Mouse (Mus musculus) layer of hippocampus, postnatal 10 days (tissue): Measurements from ENCODE around the gene Trmt44. TPM values are rescaled to one million over a fixed set of nuclear protein-coding genes. Genes with fewer than 3 reads are reported as not detected.

ENCODE experiments used
- DNase-seq, 2 experiments: peaks; one replicate each; pipeline ENCODE4 v3.0.0; 2021; ENCODE audit warnings: low spot score in 2 of 2
- long read RNA-seq: library from polyadenylated mRNA; stranded (forward); transcript quantifications from one replicate; pipeline ENCODE4 v2.0.0, GENCODE M21; 2023
- total RNA-seq, 2 experiments: library from RNA; stranded (reverse); gene quantifications; 2 replicates each; pipeline ENCODE4 v1.2.3; 2021

Trmt44 gene
- 1 to 10 TPM; 8.3 to 9.5 TPM for total RNA-seq
- long read RNA-seq, partial matches to known transcripts: 0 of 1 reads
- long read RNA-seq, other reads (novel, unspliced or antisense): 0 of 1 reads

DNA sequence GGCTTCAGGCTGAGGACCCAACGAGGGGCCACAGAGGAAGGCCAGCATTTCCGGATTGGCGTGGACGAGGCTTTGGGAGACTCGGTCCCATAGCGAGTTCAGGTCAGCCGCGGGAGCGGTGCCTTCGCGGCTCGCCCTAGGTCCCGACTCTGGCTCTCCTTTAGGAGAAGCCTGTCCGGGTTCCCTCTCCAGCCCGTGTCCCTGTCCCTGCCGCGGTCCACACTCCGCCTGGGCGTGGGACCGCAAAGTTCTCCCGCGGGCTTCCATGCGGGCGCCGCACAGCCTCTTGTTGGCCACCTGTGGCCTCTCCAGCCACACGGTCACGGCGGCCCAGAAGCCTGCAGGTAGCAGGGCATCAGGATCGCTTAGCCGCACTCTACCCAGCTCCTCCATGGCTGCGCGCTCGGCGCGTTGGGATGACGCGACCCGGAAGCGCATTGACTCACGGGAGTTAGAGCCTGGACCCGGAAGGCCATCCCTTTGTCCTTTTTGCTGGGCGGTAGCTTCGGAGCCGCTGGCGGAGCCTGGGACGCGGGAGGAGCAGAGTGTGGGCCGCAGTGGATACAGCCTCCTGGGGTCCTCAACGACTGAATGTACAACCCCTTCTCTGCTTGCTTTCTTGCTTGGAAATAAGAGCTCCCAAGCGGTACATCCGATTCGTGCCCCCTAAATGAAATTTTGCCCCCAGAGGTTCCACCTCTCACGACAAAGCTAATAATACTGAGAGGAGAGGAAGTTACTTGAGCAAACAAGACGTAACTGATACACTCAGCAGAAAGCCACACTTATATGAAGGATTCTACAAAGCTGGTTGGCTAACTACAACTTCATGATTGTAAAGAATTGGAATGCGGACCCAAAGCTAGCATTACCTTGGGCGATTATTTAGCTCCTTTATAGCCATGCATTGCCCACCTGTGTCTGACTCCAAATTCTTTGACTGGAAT, at the start of gene Trmt44:
Gene Trmt44 (minus strand): TSS at position 418 of the 947 bp plus-strand sequence.
- DNase-seq: peak; percentile 88 to 91

DNA sequence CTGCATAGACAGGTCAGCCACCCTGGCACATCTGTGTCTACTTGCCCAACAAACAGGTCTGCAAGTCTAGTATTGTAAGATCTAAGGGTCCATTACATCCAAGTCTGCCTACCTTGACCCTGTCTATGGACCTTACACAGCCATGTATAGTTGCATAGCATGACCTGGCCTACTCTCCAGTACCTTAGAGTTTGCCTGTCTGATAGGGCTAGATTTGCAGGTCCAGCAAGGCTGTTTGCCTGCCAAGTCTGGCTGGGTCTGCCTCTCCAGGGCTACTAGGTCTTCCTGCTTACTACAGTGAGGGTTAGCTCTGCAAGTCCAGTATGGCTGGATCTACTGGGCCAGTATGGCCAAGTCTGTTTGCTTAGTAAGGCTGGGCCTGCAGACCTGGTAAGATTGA, 49.0 kb upstream of the Trmt44 start:
- no peak for DNase-seq

DNA sequence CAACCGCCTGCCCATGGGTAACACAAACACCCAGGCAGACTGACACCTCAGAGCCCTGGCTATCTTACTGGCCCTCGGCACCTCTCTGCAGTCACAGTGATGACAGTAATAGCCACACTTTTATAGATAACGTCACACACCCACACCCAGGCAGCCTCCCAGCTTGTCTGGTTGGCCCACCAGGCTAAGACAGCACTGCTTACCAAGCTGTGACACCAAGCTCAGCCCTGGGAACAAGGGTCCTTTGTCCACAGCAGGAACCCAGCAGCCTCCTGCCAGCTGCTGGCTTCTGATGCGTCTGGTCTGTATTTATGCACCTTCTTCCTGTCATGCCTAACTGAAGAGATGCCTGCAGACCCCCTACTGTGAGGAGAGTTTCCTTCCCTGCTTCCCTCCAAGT, 46.2 kb upstream of the Trmt44 start:
- no peak for DNase-seq

DNA sequence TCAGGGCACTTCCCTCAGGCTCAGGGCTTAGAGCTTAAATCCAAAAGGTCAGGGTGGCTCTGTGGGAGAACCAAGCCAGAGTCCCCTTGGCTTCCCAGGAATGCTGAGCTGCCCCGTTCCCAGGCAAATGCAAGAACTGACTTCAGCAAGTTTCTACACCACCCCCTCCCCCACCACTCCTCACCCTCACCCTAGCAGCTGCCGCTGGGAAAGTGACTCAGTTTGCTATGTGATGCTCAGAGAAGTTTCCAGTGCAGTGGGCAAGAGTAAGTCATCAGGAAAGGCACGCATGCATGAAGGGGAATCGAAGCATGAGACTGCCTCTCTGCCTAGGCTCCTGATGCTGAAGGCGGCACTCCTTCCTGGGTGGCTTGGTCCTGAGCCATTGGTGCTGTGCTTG, 42.1 kb upstream of the Trmt44 start:
- no peak for DNase-seq

DNA sequence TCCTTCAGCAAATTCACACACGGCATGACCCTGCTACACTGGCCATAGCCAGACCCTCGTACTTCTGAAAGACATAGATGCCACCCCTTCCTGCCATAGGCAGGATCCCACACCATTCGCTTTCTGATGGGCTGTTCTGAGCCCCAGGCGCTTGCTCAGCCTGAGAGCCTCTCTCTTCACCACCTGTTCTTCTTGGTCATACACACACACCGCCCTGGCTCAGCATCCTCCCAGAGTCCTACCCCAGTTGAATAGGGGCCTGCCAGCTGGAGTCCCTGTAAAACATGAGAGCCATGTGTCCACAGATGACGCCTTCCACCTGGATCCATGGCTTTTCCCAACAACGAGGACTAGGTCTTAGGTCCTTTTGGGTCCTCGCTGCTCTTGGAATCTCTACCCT, 37.9 kb upstream of the Trmt44 start:
- no peak for DNase-seq

DNA sequence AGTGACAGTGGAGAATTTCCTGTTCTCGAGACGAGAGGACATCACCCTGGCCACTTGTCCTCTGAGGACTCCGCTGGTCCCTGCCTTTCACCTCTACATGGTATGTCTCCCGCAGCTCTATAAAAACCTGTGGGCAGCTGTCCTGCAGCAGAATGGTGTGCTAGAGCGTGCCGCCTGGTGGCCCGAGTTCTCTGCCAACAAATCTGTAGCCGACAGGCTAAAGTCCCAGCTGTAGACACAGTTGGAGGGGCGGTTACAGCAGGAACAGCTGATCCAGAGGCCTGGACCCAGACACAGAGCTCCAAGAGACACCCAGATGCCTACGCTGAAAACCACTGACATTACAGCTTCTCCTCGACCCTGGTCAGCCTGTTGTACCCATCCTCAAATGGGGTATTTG, 37.0 kb upstream of the Trmt44 start:
- peak; percentile 49 to 50 for DNase-seq

DNA sequence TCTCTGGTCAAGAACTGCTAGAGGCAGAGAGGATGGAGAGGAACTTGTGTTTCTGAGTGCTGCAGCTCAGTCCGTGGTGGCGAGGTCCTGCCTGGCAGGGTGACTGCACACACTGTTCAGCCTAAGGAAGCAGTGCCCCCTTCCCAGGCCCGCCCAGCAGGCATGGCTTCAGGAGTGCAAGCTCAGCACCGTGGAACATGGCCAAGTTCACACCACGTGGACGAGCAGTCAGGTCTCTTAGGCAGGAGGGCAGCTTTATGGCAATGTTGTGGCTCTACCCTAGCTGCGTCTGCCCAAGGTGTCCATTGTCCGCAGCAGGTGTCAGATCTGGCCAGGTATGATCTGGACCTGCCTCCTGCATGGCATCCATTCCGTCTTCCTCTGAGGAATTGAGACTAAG, 36.3 kb upstream of the Trmt44 start:
- DNase-seq: no peak

DNA sequence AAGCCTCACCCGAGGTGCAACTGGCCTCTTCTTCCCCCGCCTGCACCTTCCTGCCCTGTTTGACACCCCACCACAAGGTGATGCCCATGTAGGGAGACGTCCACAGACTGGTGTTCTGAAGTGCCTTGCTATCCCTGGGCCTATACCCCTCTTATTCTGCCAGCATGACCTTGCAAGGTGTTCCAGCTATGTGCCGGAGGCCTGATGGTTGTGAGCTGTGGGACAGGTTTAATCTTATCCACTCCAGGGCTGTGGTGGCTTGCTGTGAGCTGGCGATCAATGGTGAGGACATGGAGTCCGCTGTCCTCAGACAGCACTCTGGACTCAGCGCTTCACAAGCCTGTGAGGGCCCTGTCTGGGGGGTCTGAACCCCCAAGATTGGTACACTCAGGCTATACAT, 35.5 kb upstream of the Trmt44 start:
- DNase-seq: no peak

DNA sequence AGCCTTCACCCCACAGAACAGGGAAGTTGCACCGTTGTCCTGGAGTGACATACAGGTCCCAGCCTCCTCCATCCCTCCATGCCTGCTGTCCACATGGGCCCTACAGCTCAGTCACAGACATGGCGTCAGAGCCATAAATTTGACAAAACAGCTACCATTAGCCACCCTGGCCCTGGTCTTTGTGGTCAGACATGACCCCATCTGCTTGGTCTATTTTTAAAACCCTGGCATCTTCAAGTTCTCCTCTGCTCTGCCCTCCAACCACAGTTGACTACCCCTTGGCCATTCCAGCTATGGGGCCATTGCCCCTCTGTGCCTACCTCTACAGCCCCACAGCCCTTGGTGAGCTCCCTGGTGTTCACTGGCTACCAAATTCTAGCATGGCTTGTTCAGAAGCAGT, 35.1 kb upstream of the Trmt44 start:
- DNase-seq: no peak

DNA sequence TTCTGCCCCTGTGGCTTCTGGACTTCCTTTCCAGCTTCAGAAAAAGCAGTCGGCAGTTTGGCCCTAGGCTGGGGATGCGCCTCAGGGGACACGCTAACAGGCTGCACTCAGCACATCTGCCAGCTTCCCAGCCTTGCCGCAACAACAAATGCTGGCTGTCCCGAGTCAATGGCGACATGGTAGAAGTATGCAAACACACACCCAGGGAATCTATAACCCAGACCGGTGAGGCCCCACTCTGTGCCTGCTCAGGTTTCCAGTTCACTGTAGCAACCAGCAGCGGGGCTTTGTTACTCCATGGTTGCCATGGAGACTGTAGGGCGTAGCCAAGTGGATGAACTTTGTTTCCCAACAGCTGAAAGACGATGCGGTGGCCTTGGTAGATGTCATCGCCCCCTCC, 34.5 kb upstream of the Trmt44 start:
- DNase-seq: peak in 1 of 2 experiments; percentile 42

DNA sequence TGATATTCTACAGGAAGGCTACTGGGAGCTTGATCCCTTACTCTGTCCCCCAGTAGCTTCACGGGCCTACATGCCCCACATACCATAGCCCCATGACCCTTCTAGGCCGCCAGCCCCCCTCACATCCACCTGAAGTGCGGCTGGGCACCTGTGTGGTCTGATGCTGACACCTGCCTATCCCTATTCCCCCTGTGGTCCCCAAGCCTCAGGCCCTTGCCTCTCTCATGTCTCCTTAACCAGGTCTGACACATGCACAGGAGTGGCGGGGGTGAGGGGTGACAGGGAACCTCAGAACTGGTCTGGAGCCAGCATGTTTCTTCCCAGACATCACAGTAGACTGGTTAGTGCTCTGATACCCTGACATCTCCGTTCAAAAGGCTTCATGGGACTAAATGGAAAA, 33.7 kb upstream of the Trmt44 start:
- DNase-seq: no peak

DNA sequence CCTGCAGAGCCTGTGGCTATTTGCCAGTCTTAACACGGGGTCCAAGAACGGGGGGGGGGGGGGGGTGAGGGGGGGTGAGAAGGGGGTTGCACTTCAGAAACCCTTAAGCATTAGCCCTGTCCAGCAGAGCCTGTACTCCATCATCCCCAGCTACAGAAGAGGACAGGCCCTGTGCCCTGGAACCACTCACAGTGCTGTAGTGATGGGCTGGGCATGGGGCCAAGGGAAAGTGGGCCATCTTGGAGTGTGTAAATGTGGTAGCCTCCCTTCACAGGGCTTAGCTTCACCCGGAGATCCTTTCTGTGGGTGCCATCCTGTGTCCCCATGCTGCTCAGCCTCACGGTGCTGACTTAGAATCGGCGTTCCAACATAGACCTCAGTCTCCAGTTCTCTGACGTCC, 32.9 kb upstream of the Trmt44 start:
- peak in 1 of 2 experiments; percentile 51 for DNase-seq

DNA sequence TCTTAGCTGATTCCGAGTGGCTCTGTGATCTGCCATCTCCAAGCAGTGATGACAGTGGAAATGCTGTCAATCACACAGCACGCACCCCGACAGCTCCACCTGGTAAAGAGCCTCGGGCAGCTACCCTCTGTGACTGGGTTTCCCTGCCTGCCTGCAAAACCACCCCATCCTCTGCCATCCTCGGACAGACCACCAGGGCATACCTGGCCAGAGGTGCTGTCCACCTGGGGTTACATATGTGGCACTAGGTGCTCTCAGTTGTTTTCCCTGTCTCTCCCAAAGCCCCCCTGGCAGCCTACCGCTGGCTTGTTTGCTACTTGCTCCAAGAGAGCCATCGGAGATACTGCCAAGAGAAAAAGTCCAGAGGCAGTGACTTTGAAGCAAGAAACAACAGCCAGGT, 31.9 kb upstream of the Trmt44 start:
- DNase-seq: no peak

DNA sequence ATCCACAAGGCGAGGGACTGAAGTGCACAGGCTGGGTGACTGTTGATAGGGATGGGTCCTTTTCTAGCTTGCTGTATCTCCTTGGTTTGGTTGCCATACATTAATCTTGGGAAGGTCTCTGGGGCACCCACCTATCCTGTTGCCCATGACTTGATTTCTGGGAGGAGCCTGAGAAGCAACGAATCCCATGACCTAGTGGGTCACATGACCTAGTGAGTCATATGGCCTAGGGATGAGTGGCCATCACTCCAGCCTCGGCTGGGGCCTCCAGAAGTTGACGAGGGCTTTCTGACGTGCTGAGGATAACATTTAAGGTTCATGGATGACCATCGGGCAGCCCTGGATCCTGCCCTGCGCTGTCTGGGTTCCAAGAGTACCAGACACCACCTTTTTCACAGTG, 30.5 kb upstream of the Trmt44 start:
- no peak for DNase-seq

DNA sequence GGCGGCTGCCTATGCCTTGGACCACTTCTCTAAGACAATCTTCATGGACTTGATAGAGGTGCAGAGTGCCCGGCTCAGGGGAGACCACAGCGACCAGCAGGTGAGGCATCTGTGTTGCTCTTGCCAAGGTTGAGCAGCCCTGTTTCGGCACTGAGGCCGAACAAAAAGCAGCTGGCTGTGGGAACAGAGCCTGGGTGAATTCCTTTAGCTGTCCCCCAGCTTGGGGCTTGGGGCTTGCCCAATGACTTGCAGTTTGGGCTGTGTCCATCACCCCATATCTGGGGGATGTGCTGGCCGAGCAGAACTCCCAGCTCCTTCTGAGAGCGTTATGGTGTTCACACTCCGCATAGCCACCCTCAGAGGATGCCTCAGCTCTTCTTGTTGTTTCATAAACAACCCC, 26.7 kb upstream of the Trmt44 start:
- no peak for DNase-seq

DNA sequence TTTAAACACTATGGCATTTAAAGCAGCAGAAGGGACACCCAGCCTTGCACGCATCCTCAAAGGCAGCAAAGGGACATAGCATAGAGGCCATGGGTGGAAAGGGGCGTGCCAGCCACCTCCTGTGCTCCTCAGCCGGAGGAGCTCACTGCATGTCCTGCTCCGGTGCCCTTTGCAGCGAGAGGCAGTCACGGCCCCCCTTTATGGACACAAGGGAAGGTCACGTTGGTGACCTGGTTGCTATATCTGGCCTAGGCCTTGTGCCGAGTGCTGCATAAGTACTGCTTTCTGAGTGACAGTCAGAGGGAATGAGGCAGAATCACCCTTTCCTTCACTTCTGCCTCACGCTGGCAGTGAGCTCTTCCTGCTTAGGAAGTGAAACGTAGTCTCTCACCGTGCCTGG, 25.4 kb upstream of the Trmt44 start:
- no peak for DNase-seq

DNA sequence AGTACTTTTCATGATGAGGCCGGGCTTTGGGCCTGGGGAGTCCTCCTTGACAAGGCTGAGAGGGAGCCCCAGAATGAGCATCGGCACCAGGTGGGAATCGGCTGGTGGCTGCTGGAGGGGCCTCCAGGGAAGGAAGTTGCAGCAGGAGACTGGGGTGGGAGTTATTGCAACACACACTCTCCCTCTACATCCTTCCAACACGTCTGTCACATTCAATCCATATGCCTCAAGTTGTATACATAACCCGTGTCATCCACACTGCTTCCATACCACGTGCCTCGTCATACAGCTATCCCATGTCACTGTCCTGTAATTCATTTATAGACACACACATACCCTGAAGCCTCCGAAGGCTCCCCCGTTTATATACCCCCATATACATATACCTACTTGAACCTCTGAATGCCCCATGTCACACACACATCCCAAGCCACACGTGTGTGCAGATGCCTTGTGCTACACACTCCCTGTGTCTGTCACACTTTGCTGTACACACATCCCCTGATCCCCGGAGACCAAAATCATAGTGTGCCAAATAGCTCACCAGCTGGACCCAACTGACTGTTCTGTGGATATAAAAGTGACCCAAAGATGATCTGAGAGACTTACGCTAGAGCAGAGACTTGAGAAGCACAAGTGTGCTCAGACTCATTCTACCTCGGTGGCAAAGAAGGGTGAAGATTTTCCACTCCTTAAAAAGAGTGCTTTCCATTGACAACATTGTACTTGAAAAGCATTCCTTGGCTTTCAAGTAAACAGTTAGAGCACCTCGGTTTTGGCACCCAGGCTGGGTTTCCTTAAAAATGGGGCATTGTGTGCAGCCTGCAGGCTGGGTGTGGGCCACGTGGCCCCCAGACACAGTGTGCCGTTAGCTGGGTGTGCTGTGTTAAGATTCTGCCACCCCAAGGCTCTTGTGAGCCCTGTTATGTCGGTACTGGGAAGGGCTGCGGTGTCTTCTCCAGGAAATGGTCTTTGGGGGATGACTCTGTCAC, 21.6 kb upstream of the Trmt44 start:
- no peak for DNase-seq

DNA sequence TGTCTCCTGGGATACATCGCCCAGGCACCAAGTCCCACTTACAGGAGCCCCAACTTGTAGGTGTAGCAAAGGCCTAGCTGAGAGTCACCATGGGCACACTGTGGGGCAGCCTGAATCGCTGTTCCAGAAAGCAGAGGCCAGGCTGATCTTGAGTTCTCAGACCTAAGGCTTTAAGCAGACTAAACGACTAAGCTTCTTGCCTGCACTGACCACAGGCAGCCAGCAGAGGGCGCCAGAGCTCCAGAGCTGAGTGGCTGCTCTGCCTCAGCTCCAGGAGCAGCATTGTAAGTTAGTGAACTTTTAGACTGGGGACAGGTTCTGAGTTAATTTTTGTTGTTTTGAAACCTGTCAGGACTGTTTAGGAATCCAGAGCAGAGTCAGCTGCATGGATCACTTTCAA, 20.8 kb upstream of the Trmt44 start:
- DNase-seq: peak; percentile 77 to 86

DNA sequence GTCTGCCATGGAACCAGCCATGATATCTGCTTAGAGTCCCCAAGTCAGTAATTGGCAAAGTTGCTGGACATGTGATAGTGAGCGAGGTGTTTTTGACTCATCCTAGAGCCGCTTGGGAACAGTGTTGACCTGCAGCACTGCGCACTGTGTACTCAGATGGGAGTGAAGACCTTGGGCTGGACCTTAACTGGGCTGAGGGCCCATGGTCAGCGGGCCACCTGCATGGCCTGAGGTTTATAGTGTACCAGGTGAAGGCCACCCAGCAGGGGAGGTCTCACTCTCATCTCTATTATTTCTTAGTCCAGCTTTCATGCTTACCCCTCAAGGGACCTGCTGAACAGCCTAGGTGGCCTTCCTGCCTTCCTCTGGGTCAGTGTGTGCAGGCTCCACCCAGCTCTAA, 19.9 kb upstream of the Trmt44 start:
- no peak for DNase-seq

DNA sequence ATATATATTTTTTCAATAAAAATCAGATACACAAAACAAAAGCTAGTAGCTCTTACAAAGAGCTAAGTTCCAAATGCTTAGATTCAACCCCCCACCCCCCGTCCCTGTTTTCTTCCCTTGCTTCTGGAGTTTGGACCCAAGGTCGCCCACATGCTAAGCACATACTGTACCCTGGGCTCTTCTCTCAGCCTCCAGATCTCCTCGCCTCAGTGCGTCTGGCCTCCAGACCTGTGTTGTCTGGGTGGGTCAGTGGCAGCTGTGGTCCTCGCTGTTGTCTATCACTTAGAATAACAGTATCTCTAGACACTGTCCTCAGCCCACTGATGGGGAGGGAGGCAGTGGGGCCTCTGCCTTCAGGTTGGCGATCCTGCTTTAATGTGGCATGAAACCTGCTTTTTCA, 18.4 kb upstream of the Trmt44 start:
- DNase-seq: no peak

DNA sequence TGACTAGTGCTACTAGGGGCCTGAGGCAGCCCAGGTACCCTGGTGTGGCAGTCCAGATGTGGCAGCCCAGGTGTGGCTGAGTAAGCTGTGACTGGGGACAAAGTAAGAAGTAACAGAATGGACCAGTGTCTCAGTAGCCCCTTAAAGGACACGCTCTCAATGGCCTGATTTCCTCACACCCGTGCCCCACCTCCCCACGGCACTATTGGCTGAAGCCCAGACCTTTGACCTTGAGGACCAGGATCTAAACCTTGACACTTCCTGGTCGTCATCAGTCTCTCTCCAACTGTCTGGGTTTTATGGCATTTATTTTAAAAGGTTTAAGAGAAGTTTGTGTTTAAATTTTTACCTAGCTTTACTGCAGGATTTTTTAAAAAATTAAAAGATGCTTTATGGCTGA, 18.0 kb upstream of the Trmt44 start:
- DNase-seq: no peak
